ENCODE assay signal across 12 mouse cellular contexts in genomic region chr1:185472025-185472720, GRCm38 (mm10). TPM values are rescaled to one million over a fixed set of nuclear protein-coding genes. Genes with fewer than 3 reads are reported as not detected.
A peak's percentile ranks its signal among the peaks of the same experiment; 100 is the strongest.
DNase-seq lines count a peak whose midpoint lies in the region; ATAC-seq lines count a peak whose summit lies in the region.
"Had no signal": no experiment of that assay in that cellular context is flagged by ENCODE, and none has a peak within 500 bp of the region (broad histone marks: within the 10 kb centered on the region; RNA-seq: fewer than 3 reads in every experiment).

No protein-coding gene starts in this region.

- DNase-seq in kidney, postnatal 25 days, result no peak
- peak; percentile 89 for DNase-seq in c-Kit-positive CD71-positive TER-119-positive erythroid progenitor cells, embryonic 14.5 days (ENCODE audit: low spot score)
- peak; percentile 47 to 66 for DNase-seq in spleen, postnatal 10 days (ENCODE audit: low spot score in 2 of 2)
- DNase-seq in kidney, adult 9 months, result no peak
- no peak for DNase-seq in thymus, postnatal 4 days
- DNase-seq: midbrain, embryonic 14.5 days had no signal

- no peak overlapping the region for H3K27ac ChIP-seq in kidney, embryonic 15.5 days
- peak overlapping the region; percentile 35; the same call in 1 of the 2 replicates for H3K27ac ChIP-seq in limb, embryonic 12.5 days

- H3K9ac ChIP-seq in kidney, embryonic 15.5 days, result no peak overlapping the region
- H3K9ac ChIP-seq in limb, embryonic 12.5 days (replicated peaks), result no peak overlapping the region

- no peaks in the 10 kb centered on the region for H3K9me3 ChIP-seq in kidney, embryonic 15.5 days (replicated peaks)
- H3K9me3 ChIP-seq in limb, embryonic 12.5 days, result no peaks in the 10 kb centered on the region

- no peaks in the 10 kb centered on the region for H3K36me3 ChIP-seq in kidney, embryonic 15.5 days
- no peaks in the 10 kb centered on the region for H3K36me3 ChIP-seq in limb, embryonic 12.5 days

- WGBS in kidney, embryonic 15.5 days, result 67% methylated on average over 8 of the region's 8 CpGs
- WGBS in limb, embryonic 12.5 days, result 27% methylated on average over 8 of the region's 8 CpGs

- H3K4me3 ChIP-seq in kidney, embryonic 15.5 days (replicated peaks), result no peak overlapping the region
- H3K4me3 ChIP-seq in limb, embryonic 12.5 days (replicated peaks), result no peak overlapping the region

- H3K4me2 ChIP-seq in kidney, embryonic 15.5 days, result no peak overlapping the region
- H3K4me2 ChIP-seq in limb, embryonic 12.5 days, result no peak overlapping the region

- no peaks in the 10 kb centered on the region for H3K4me1 ChIP-seq in kidney, embryonic 15.5 days
- H3K4me1 ChIP-seq in limb, embryonic 12.5 days (replicated peaks), result peaks cover 29% of the 10 kb centered on the region

- peak; percentile 84 for ATAC-seq in kidney, embryonic 15.5 days (replicated peaks; ENCODE audit: low FRiP score)
- ATAC-seq in limb, embryonic 12.5 days (ENCODE audit: insufficient number of reproducible peaks, insufficient read depth, low FRiP score, low TSS enrichment, low read depth), result no peak
- no peak for ATAC-seq in monocyte, adult 5-6 weeks (replicated peaks; ENCODE audit: insufficient number of reproducible peaks, low FRiP score, low TSS enrichment, poor library complexity, severe bottlenecking)
- ATAC-seq: inflammation-experienced regulatory T-cells, adult 6 months had no signal

- no peaks in the 10 kb centered on the region for H3K27me3 ChIP-seq in kidney, embryonic 15.5 days
- H3K27me3 ChIP-seq in limb, embryonic 12.5 days, result no peaks in the 10 kb centered on the region
- H3K27me3 ChIP-seq: CH12.LX had no signal

RNA-seq across cellular contexts. Expression of gene Slc30a10, which starts 17.5 kb away (rescaled TPM):
- 0.10 and 0.38 TPM in 2 replicates for polyA plus RNA-seq in kidney, embryonic 15.5 days (2015; fragmentation: Nextera tagmentation; extraction: Ambion mirVana)
- polyA plus RNA-seq in limb, embryonic 12.5 days (2016; fragmentation: Nextera tagmentation; extraction: Ambion mirVana), result 0.39 and 0.54 TPM in 2 replicates
- not detected in 3 replicates for total RNA-seq in monocyte, adult 5-6 weeks (2017)
- total RNA-seq: adrenal gland, adult 18-20 months; CH12.LX had no signal
- polyA plus RNA-seq: inflammation-experienced regulatory T-cells, adult 6 months had no signal

Comparison
In these comparisons a context has a peak if more than half of its experiments do, and no peak if none do; other contexts are left out.
1. DNase-seq: peak in c-Kit-positive CD71-positive TER-119-positive erythroid progenitor cells, embryonic 14.5 days (single experiment) and spleen, postnatal 10 days (2 of 2); none in kidney, postnatal 25 days (0 of 2), kidney, adult 9 months (single experiment) and thymus, postnatal 4 days (single experiment).